Mouse (Mus musculus) bone marrow, adult 2 months (tissue): ENCODE results near the gene Hfe2.

Source experiments
- CTCF ChIP-seq: fragments of 200-500 bp; IDR thresholded peaks from 2 replicates; pipeline ENCODE4 v1.5.1; 2011; ENCODE audit warnings: low read length, control low read depth; ENCODE audit not compliant: control insufficient read depth, insufficient read depth
- POLR2A ChIP-seq: fragments of 200-500 bp; IDR thresholded peaks from 2 replicates; pipeline ENCODE4 v1.6.1; 2011; ENCODE audit warnings: low read depth, mild to moderate bottlenecking, control low read depth, low read length, borderline replicate concordance; ENCODE audit not compliant: control insufficient read depth

DNA sequence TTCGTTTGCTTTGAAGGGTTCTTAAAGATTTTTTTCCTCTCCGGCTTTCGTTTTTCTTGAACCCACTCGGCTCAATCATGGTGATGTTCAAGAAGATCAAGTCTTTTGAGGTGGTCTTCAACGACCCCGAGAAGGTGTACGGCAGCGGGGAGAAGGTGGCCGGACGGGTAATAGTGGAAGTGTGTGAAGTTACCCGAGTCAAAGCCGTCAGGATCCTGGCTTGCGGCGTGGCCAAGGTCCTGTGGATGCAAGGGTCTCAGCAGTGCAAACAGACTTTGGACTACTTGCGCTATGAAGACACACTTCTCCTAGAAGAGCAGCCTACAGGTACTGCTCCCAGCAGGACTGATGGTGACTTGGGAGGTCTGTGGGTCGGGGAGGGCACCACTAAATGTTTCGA, 33.2 kb downstream of the Hfe2 start:
- no peak for TF ChIP-seq CTCF
- no peak for TF ChIP-seq POLR2A
